Mouse (Mus musculus): ENCODE measurements at regions not wholly inside any gene's neighbourhood (a gene's known extent, or its start where the extent isn't known, plus 50 kb on each side); places are given as distances from the start of the nearest gene placed in this dataset.

DNA sequence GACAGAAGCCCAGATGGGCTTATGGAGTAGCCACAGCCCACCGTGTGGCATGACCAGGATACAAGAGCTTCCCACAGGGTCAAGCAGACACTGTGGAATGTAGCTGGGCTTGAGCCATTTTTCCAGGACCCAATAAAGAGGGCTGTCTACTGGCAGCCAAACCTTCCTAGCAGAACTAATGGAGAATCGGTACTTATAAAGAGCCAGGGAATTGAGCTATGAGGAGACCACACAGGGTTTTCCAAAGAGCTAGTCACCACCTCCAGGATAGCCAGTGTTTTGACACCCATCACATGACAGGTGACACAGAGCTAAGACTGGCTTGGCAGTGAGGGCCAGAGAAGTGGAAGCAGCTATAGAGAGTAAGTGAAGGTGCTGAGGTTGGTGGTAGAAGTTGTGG, 149.9 kb downstream of the Map2k4 start:
- DNase-seq (ENCODE audit: extremely low read depth, low read depth, low spot score) = no peak

DNA sequence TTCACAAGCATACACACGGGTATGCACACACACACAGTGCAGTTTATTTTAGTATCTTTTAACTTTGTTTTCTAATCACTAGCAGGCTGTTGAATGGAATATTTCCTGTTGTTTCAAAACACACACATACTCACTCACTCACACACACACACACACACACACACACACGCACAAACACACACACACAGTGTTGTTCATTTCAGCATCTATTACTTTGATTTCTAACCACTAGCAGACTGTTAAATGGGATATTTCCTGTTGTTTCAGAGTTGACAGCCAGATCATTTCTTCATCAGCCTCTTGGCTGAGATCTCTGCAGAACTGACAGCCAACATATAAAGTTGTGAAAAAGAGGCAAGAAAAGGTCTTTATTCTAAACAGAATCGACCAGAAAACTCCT, 150.9 kb downstream of the Map2k4 start:
- DNase-seq (ENCODE audit: extremely low read depth, low read depth, low spot score) = no peak

DNA sequence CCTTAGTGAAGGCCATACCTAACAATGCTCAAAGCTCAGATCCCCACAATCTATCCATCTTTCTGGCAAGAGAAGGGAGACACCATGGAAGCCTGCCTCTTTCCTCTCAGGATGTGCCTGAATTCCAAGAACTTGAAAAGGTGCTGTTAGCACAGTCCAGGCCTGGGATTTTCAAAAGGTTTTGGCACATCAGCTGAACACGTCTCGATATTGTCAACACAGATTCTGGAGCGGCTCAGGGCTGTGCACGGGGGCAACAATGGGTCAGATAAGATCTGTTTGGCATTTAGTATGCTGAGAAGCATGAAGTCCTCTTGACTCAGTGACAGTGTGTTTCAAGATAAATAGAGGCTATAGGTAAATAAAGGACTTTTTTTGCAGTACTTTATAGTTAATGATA, 152.8 kb downstream of the Map2k4 start:
- DNase-seq (ENCODE audit: extremely low read depth, low read depth, low spot score) = no peak

DNA sequence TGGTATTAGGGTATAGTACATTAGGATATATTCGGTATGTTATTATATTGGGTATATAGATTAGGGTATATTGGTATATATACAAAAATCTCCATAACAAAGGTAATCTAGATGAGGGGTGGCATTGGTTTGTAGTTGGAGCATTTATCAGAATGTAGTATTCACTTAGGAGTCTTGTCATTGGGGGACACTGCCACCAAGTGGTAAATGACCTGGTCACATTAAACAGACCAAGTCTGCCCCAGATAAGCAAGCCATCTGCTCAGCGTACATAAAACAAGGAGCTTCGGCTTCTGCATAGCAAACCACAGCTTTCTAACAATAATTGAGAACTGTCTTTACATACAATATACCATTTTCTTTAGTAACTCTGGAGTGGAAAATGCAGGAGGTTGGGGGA, 156.9 kb downstream of the Map2k4 start:
- DNase-seq (ENCODE audit: extremely low read depth, low read depth, low spot score) = no peak

DNA sequence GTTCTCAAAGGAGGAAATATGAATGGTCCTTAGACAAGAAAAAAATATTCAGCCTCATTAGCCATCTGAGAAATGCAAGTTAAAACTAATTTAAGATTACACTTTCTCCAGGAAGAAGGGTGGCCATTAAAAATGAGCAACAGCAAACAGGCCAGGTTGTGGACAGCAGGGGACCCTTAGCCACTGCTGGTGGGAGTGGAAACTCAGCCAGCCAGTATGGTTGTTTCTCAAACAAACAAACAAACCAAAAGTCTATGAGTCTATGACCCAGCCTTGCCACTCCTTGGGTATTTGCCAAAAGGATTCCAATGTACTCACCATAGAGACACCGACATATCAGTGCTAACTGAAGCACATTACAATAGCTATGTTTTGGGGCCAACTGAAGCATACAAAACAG, 157.7 kb downstream of the Map2k4 start:
- no peak for DNase-seq (ENCODE audit: extremely low read depth, low read depth, low spot score)

DNA sequence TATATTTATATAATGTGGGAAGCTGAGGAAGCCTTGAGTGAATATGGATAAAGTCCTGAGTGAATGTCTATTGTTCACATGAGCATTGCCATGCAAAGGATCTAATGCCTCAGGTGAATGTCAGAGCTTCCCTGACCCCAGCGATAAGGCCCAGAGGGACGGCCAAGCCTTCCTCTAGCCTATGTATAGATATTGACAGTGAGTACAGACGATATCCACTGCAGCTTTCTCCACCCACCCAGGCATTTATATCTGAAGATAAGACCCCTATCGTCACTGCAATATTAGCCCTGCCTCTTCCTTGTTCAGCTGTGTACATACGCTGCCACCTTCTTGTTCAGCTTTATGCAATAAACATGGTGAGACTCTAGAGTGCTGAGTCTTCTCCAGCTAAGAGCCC, 158.8 kb downstream of the Map2k4 start:
- DNase-seq (ENCODE audit: extremely low read depth, low read depth, low spot score) = no peak

DNA sequence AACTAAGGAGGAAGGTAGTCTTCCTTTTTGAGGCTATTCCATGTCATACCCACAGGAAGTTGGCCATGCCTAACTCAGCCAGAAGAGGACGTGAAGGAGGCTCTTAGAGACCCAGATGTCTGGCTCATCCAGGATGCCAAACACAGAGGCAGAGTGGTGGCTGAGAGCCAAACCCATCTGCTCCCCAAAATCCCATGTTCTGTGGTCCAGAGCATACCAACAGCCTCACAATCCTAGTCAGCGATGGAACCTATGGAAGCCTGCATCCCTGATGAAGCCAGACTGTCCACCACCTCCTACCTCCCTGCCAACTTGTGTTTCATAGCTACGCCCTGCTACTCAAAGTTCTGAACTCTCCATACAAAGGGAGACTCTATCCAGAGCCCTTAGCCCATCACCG, 169.1 kb downstream of the Map2k4 start:
- no peak for DNase-seq (ENCODE audit: extremely low read depth, low read depth, low spot score)

DNA sequence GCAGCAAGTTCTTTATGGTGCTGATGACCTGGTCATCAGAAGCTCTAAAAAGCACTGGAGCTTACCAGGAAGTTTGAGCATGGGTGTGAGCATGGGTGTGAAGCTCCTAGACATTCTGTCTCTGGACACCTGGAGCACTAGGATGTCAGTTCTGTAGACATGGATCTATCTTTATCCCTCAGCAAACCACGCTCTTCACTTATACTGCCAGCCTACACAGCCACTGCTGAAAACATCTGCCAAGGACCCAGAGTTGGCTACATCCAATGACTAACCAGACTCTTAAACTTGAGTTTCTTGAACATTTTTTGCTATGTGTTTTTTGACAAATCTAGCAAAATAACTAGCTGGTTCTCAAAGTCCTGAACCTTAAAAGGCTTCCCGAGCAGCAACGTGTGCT, 177.6 kb downstream of the Map2k4 start:
- no peak for DNase-seq (ENCODE audit: extremely low read depth, low read depth, low spot score)

DNA sequence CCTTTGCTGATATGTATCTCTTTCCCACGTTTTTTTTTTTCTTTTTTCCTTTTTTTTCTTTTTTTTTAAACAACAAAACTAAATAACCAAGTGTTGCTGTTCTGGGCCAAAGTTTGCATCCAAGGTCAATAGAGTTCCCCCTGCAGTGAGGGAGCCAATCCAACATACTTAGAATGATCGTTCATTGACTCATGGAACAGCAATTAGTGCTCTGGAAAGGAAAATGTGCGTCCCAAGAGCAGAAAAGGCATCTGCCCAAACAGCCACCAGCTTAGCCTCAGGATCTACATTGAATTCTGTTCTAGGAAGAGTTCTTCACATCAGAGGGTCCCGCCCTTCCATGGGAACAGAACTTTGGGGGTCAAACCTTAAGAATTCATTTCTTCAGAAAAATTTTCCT, 179.0 kb downstream of the Map2k4 start:
- no peak for DNase-seq (ENCODE audit: extremely low read depth, low read depth, low spot score)

DNA sequence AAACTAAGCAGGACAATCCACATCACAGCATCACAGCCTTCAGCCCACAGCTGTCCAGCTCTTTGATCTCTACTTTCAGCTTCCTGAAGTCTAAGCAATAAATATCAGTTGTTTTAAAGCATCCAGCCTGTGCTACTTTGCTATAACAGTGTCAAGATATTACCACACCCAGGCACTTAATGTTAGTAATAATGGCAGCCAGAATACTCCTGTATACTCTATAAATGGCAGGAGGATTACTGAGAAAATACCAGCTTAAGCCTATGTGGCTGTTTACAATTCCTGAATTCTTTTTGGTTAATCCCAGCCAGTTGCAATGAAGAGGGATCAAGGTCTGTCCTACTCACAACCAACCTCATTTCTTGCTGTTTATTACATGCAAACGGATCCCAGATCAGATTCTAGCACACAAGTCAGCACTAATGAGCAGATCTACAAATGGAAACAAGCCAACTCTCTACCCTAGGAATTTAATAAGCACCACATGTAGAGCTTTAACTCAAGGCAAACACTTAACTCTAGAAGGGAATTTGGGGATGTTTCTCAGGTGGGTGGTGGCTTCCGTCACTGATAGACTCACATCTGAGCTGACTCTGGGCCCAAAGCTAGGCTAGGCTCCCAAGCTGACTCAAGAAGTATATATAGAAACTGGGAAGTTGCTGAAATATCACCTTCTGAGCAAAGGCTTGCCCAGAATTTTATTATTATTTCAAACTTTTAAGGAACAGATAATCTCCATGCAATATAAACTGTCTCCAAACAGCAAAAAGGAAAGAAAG, 190.6 kb downstream of the Map2k4 start:
- DNase-seq (ENCODE audit: extremely low read depth, low read depth, low spot score) = no peak

DNA sequence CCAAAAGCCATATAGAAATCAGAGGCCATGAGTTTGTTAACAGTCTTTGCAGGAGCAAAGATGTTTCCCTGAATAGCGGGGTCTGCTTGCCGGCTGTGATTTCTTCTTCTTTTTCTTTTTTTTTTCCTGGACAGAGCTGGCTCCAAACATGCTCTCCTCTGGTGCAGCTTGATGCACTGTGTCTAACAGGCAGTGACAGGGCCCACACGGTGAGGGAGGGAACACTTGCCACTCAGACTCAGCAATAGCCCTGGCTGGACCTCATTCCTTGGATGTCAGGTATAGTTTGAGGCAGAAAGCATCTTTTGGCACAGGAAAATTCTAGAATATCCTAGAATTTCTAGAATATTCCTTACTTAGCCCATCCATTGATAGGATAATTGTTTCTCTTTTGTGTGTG, 199.6 kb downstream of the Map2k4 start:
- no peak for DNase-seq (ENCODE audit: extremely low read depth, low read depth, low spot score)

DNA sequence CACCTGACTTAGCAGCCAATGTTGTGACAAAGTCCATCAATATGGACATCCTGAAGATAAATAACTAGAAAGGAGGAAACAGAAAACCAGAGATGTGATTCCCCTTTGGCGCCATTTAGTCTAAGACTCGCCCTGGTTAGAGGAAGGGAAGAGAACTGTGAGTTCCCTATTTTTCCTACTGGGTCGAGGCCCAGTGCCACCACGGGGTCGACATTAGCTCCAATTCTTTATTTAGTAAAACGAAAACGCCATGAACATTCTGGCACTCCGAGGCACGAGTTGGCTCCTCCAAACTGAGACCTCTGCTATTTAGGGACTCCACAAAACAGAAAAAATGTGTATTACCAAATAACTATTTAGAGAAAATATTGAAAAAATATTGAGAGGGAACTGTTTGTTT, 220.3 kb downstream of the Map2k4 start:
- no peak for DNase-seq (ENCODE audit: extremely low read depth, low read depth, low spot score)

DNA sequence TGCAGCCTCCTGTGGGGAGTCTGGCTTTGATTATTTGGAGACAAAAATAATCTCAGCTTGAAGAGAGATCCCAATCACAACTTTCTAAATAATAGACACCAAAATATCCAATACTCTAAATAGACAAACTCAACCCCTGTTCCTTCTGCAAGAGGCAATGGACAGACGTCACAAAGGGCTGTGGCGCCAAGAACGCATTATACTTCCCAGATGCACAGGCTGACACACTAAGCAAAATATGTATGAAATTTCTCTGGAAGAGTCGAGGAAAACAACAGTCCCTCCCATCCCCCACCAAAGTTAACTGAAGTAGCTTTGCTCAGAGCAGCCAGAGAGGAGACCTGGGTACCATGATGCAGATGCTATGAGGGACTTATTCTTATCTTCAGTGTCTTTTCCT, 229.9 kb downstream of the Map2k4 start:
- no peak for DNase-seq (ENCODE audit: extremely low read depth, low read depth, low spot score)

DNA sequence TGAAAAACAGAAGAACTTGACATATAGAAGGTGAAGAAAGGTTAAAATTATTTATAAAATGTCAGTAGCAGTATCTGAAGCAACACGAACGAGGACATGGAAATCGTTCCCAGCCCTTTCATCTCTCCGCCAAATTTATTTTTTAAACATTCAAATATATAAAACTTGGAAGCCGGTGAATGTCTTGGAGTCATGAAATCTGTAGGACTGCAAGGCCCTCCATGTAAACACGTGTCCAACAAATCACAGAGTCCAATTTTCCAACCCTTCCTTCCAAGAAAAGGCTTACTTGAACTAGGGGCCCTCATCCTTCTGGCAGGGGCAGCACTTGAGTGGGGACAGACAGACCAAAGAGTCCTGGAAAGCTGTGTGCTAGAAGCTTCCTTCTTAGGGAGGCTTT, 237.0 kb downstream of the Map2k4 start:
- no peak for DNase-seq (ENCODE audit: extremely low read depth, low read depth, low spot score)

DNA sequence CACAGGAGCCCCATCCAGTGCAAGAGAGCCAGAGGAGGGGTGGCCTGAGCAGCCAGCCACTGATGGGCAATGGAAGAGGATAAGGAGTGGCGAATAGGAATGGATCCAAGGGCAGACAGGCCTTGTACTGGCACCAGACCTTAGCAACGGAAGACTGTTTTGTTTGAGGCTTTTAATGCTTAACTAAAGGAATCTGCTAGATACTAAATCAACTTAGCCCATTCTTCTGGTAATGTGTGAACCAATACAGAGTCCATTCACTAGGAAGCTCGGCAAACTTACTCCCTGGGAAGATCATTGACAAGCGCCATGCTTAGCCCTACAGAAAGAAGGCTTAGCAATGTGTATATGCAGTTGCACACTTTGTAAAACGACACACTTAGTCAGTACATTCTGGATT, 243.8 kb downstream of the Map2k4 start:
- no peak for DNase-seq (ENCODE audit: extremely low read depth, low read depth, low spot score)

DNA sequence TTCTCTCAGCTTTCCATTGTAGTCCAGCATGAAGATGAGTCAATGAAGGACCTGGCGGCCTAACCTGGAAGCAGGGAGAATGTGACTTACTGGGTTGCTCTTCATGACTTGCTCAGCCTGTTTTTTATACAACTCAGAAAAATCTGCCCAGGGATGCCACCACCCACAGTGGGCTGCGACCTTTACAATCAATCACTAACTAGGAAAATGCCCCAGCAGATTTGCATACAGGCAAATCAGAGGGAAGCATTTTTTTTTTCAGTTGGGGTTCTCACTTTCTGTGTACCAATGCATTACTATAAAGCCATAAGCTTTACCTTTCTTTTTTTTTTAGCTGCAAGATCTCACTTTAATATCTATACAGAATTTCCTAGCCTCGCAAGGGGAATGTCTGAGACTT, 244.5 kb downstream of the Map2k4 start:
- no peak for DNase-seq (ENCODE audit: extremely low read depth, low read depth, low spot score)

DNA sequence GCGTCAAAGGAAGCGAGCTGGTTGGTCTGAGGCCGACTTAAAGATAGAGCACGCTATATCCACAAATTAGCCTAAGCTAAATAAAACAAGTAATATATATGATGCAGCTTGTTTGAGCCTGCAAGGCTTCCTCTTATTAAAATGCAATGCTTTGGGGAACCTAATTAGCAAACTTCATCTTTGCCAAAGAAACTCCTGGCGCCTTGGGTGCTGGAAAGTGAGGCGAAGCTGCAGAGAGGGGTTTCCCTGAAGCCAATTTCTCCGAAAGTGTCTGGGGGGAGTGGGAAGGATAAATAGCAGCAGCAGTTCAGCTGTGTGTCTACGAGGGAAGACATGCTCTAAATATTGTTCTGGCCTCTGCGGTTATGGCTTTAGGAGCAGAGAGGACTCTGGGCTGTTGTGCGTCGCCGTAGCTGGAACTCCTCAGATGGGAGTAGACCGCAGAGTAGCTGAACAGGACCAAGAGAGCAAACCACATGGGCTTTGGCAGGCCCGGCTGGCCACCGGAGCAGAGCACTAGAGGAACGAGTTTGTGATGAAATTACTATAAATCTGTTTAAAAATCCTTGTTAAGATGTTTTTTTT, 251.0 kb downstream of the Map2k4 start:
- DNase-seq (ENCODE audit: extremely low read depth, low read depth, low spot score) = no peak

DNA sequence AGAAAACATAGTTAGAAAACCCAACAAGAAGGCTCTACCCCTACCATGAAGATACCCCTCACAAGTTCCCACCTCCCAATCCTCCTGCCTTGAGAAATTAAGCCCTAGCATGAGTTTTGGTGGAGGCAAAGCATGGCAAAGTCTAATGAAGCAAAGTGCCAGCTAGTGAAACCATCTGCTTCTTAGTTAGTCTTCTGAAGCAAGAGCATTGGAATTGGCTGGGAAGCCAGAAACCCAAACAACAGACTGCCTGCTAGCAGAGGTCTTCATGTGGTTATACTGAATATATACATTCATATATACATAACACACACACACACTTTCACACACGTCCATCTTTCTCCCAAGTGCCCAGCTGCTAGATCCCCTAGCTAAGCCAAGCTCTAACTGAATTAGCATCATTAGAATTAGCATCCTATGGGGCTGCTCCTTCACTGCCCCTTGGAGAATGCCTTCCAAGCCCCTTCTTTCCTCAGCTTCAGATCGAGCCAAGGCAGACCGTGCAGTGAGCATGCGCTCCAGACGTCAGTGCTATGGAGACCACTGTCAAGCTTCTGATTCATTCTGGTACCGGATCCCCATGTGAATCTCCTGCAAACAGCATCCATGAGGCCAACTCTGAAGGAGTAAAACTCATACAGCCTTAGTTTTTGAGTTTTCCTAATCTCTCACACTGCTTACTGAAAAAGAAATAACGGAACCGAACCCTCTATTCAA, 252.2 kb downstream of the Map2k4 start:
- DNase-seq (ENCODE audit: extremely low read depth, low read depth, low spot score) = no peak

DNA sequence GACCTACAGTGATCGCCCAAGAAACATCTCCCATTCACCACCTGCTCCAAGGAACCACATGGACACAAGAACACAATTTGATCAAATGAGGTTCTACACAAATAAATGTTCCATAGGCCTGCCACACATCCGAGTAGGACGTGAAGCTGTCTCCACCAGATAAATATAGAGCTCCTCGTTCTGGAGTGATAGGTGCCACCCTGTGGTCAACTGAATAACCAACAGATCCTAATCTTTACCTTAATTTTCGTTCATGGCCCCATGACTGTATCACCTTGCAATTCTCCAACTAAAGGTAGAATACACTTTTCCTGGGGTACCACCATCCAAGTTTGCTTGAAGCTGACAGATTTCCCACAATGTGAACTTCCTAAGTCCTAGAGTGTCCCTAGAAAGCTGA, 257.4 kb downstream of the Map2k4 start:
- no peak for DNase-seq (ENCODE audit: extremely low read depth, low read depth, low spot score)

DNA sequence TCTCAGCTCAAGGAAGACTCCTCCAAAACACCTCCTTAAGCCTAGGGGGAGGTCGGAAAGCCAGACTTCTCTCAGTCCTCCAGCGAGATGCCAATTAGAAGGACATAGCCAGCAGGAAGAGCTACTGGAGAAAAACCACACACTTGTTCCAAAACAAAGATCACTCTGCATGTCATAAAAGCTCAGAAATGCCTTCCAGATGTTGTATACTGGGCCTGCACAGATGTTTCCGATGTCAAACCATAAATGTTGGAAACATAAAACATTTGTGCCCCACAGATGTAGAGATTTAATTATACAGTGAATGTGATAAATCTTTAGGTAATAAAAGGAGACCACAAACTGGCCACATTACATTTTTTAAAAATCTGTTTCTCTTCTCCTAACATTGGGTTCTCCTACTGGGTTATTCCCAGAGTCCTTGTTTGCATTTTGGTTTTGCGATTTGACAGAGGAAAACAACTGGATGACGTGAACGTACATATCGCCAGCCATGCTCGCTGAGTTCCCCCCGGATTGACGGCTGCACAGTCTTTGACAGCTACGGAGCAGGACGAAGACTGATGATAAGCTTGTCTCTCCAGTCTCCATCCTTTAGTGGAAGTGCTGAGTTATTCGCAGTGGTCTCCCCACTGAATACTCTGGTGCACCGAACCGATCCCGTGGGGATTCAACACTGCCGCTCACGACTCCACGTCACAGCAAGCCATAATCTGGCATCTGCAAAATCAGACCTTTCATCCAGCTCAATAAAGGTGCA, 235.5 kb upstream of the Myocd start:
- DNase-seq (ENCODE audit: extremely low read depth, low read depth, low spot score) = no peak

DNA sequence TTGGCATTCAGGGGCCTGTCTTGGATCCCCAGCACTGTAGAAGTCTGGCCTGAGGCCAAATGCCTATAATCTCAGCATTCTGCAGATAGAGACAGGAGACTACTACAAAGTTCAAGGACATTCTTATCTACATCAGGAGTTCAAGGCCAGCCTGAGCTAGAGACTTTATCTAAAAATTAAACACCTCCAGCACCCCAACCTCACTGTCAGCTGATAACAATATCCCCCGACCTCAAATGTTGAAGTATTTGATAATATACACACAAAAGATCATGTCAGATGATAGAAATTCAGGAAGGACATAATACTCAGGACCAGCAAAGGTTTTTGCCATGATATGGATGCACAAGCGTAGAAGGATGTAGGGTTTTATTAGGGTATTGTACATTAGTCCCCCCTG, 228.2 kb upstream of the Myocd start:
- no peak for DNase-seq (ENCODE audit: extremely low read depth, low read depth, low spot score)

DNA sequence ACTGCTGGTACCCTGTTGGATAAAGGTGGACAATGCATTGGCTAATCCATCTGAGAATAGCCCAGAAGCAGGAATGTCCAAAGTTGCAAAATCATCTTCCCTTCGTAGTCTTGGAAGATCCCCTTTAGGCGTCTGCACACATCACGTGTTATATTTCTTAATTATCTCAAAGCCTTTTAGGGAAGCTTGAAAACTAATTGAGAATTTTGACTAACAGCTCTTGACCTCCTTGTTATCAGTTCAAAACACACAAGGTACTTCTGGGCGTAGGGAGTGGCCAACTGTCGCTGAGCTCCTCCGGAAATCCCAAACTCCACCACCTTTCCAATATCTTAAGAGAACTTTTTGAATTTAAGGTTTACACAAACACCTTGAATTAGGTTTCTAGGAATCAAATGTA, 227.6 kb upstream of the Myocd start:
- DNase-seq (ENCODE audit: extremely low read depth, low read depth, low spot score) = no peak

Data from fat pad, adult 2 months (tissue).